In the genomic region with DNA sequence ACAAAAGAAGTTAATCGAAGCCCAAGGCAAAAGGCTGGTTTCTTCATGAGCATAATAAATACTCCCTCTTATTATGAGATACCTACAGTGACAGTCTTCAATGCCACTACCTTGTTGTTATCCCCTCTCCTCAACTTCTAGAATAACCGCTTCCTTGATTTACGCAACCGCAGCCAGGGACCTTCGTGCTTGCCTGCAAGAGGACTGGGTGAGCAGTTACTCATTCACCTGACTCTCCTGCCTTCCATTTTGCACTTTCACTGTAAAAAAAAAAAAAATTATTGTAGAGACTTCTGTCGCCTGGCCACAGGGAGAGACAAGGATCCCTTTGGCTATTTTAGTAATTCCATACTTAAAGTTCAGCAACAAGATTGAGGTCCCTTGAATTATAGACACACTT, we compare ENCODE assay signal across 23 mouse cellular contexts. TPM values are rescaled to one million over a fixed set of nuclear protein-coding genes. Genes with fewer than 3 reads are reported as not detected.
DNase-seq lines count a peak whose midpoint lies in the region; ATAC-seq and TF ChIP-seq lines count a peak whose summit lies in the region.
"Had no signal": no experiment of that assay in that cellular context is flagged by ENCODE, and none has a peak within 500 bp of the region (broad histone marks: within the 10 kb centered on the region; RNA-seq: fewer than 3 reads in every experiment).

No protein-coding gene starts in this region.

- H3K27ac ChIP-seq in neural tube, embryonic 11.5 days (ENCODE audit: low read depth, low read length), result no peak overlapping the region
- no peak overlapping the region for H3K27ac ChIP-seq in hindbrain, postnatal 0 days
- H3K27ac ChIP-seq in gastrocnemius, adult 2 months, result no peak overlapping the region
- H3K27ac ChIP-seq: embryonic facial prominence, embryonic 15.5 days; intestine, embryonic 15.5 days; limb, embryonic 12.5 days; liver, embryonic 12.5 days had no signal

- H3K4me2 ChIP-seq in neural tube, embryonic 11.5 days (ENCODE audit: low read depth), result peak overlapping the region; percentile 83
- H3K4me2 ChIP-seq in hindbrain, postnatal 0 days (ENCODE audit: low read depth, low read length), result peak overlapping the region; percentile 57; the same call in 1 of the 2 replicates
- H3K4me2 ChIP-seq: embryonic facial prominence, embryonic 15.5 days; intestine, embryonic 15.5 days; limb, embryonic 12.5 days; liver, embryonic 12.5 days had no signal

- no peak for ATAC-seq in neural tube, embryonic 11.5 days (ENCODE audit: insufficient read depth, low FRiP score, low TSS enrichment)
- ATAC-seq in hindbrain, postnatal 0 days, result no peak
- ATAC-seq: intestine, embryonic 15.5 days; liver, embryonic 12.5 days had no signal

- H3K27me3 ChIP-seq in neural tube, embryonic 11.5 days (ENCODE audit: control insufficient read depth, insufficient read depth, low read length), result peaks cover 66% of the 10 kb centered on the region
- H3K27me3 ChIP-seq in hindbrain, postnatal 0 days (ENCODE audit: insufficient read depth, low read length), result peaks cover 66% of the 10 kb centered on the region
- H3K27me3 ChIP-seq: CH12.LX had no signal

- DNase-seq in kidney, adult 9 months, result peak; percentile 55
- DNase-seq in kidney, adult 11 months, result no peak
- DNase-seq in neural tube, embryonic 11.5 days (ENCODE audit: low spot score), result no peak
- DNase-seq in neural tube, embryonic 10.5 days (ENCODE audit: extremely low spot score, low spot score), result no peak
- DNase-seq in hindbrain, postnatal 0 days (ENCODE audit: low spot score), result no peak
- DNase-seq in gastrocnemius, adult 2 months, result no peak
- DNase-seq in left cerebral cortex, adult 11 months (ENCODE audit: low spot score), result no peak
- DNase-seq: adrenal gland, postnatal 14 days; cerebellum, postnatal 10 days; gastrocnemius, postnatal 10 days; lung, adult 2 months; lung, postnatal 36 days; spleen, adult 18-20 months; thymus, postnatal 36 days had no signal

- no peak for TF ChIP-seq CTCF in hindbrain, postnatal 0 days (IDR thresholded peaks at IDR 0.05; ENCODE audit: low read depth)
- TF ChIP-seq CTCF in gastrocnemius, adult 2 months (IDR thresholded peaks at IDR 0.05), result no peak

- no peak overlapping the region for H3K4me3 ChIP-seq in neural tube, embryonic 11.5 days (ENCODE audit: low read depth, low read length)
- 0 out of 2 replicates have a peak overlapping the region, but pooled peaks have one; percentile 43 for H3K4me3 ChIP-seq in hindbrain, postnatal 0 days (ENCODE audit: low read length)
- no peak overlapping the region for H3K4me3 ChIP-seq in gastrocnemius, adult 2 months
- H3K4me3 ChIP-seq: embryonic facial prominence, embryonic 15.5 days; intestine, embryonic 15.5 days; limb, embryonic 12.5 days; liver, embryonic 12.5 days had no signal

- H3K9me3 ChIP-seq in neural tube, embryonic 11.5 days (ENCODE audit: control insufficient read depth, low read length), result no peaks in the 10 kb centered on the region
- no peaks in the 10 kb centered on the region for H3K9me3 ChIP-seq in hindbrain, postnatal 0 days (ENCODE audit: low read length)
- H3K9me3 ChIP-seq: embryonic facial prominence, embryonic 15.5 days; intestine, embryonic 15.5 days; limb, embryonic 12.5 days; liver, embryonic 12.5 days had no signal

- peaks cover 2% of the 10 kb centered on the region; the same call in 1 of the 2 replicates for H3K36me3 ChIP-seq in neural tube, embryonic 11.5 days (ENCODE audit: control insufficient read depth, insufficient read depth, low read length)
- H3K36me3 ChIP-seq in hindbrain, postnatal 0 days (ENCODE audit: insufficient read depth, low read length), result no peaks in the 10 kb centered on the region
- H3K36me3 ChIP-seq: embryonic facial prominence, embryonic 15.5 days; intestine, embryonic 15.5 days; limb, embryonic 12.5 days; liver, embryonic 12.5 days had no signal

- no peak overlapping the region for H3K9ac ChIP-seq in neural tube, embryonic 11.5 days (ENCODE audit: low read length)
- H3K9ac ChIP-seq in hindbrain, postnatal 0 days (replicated peaks; ENCODE audit: low read length), result no peak overlapping the region
- H3K9ac ChIP-seq: embryonic facial prominence, embryonic 15.5 days; intestine, embryonic 15.5 days; limb, embryonic 12.5 days; liver, embryonic 12.5 days had no signal

- WGBS in neural tube, embryonic 11.5 days, result 5% methylated on average over 6 of the region's 6 CpGs
- 9% methylated on average over 6 of the region's 6 CpGs for WGBS in hindbrain, postnatal 0 days

- intact Hi-C loops in gastrocnemius, adult 2 months (cut with DNase I), result no loop called here

- peaks cover 31% of the 10 kb centered on the region for H3K4me1 ChIP-seq in neural tube, embryonic 11.5 days (ENCODE audit: control insufficient read depth, insufficient read depth, low read length)
- H3K4me1 ChIP-seq in hindbrain, postnatal 0 days (ENCODE audit: insufficient read depth, low read length), result 0 out of 2 replicates have a peak, but pooled peaks cover 6% of the 10 kb centered on the region

RNA-seq across cellular contexts. Expression of a gene that starts 2.0 kb away (rescaled TPM):
- polyA plus RNA-seq in neural tube, embryonic 11.5 days (2014; fragmentation: Nextera tagmentation; extraction: Ambion mirVana), result 44.0 and 45.8 TPM in 2 replicates
- 22.1 and 27.7 TPM in 2 replicates for total RNA-seq in hindbrain, postnatal 0 days (2014; rRNA removed)
- polyA plus RNA-seq in hindbrain, postnatal 0 days (2015; fragmentation: Nextera tagmentation; extraction: Ambion mirVana), result 25.6 and 26.9 TPM in 2 replicates
- under 1 TPM in 1 of 2 experiments, not detected in 1; 0.56 TPM for total RNA-seq in gastrocnemius, adult 2 months (2021)
- total RNA-seq: adrenal gland, postnatal 14 days; CH12.LX; gastrocnemius, postnatal 10 days; heart, adult 18-20 months; heart, postnatal 36 days; MEL had no signal
- polyA plus RNA-seq: frontal cortex, adult 2 months; limb, embryonic 12.5 days had no signal

Comparison
In these comparisons a context has a peak if more than half of its experiments do, and no peak if none do; other contexts are left out.
1. RNA of a gene that starts 2.0 kb away (total RNA-seq): 22.1 to 27.7 TPM in hindbrain, postnatal 0 days; 0.56 TPM in gastrocnemius, adult 2 months; every median in the first group is over 10 times any median in the second.